ENCODE assay signal across 8 mouse cellular contexts in the genomic region with DNA sequence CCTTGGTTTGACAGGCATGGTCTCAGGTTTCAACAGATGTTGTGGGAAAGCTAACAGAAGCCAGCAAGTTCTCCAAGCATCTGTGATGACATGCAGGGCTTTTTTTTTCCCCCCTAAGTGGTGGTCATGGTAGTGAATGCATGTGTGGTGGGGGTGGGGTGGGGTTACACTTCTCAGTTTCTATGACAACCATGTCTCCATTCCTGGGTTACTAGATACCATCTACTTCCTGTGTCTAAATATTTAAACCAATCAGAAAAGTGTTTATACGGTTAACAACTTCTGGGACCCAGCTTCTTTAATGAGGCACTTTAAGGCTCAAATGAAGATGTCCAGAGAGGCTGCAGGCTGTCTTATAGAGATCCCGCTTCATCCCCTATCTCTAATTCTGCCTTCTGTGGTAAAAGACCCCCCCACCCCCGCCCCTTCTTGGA. TPM values are rescaled to one million over a fixed set of nuclear protein-coding genes. Genes with fewer than 3 reads are reported as not detected.
A peak's percentile ranks its signal among the peaks of the same experiment; 100 is the strongest.
DNase-seq lines count a peak whose midpoint lies in the region; ATAC-seq and TF ChIP-seq lines count a peak whose summit lies in the region.

No protein-coding gene starts in this region.

- 33% methylated on average over 3 of the region's 3 CpGs for WGBS in forebrain, embryonic 15.5 days
- WGBS in limb, embryonic 14.5 days = 13% methylated on average over 3 of the region's 3 CpGs
- WGBS in neural tube, embryonic 15.5 days = 12% methylated on average over 3 of the region's 3 CpGs

- H3K9me3 ChIP-seq in MEL (replicated peaks; ENCODE audit: insufficient read depth, low read length) = no peaks in the 10 kb centered on the region
- H3K9me3 ChIP-seq in forebrain, embryonic 15.5 days = no peaks in the 10 kb centered on the region
- no peaks in the 10 kb centered on the region for H3K9me3 ChIP-seq in limb, embryonic 14.5 days (ENCODE audit: control insufficient read depth, low read length)
- H3K9me3 ChIP-seq in neural tube, embryonic 15.5 days (replicated peaks) = no peaks in the 10 kb centered on the region

- H3K4me2 ChIP-seq in forebrain, embryonic 15.5 days (replicated peaks) = peak overlapping the region; percentile 54
- peak overlapping the region; percentile 77 for H3K4me2 ChIP-seq in limb, embryonic 14.5 days (replicated peaks; ENCODE audit: low read depth, low read length, severe bottlenecking)
- H3K4me2 ChIP-seq in neural tube, embryonic 15.5 days = peak overlapping the region; percentile 79

- H3K9ac ChIP-seq in MEL (ENCODE audit: control insufficient read depth, low read depth, low read length, poor library complexity, severe bottlenecking) = peak overlapping the region; percentile 83
- H3K9ac ChIP-seq in forebrain, embryonic 15.5 days (replicated peaks) = peak overlapping the region; percentile 71; the same call in 1 of the 2 replicates
- H3K9ac ChIP-seq in limb, embryonic 14.5 days (ENCODE audit: low read depth, low read length, severe bottlenecking) = peak overlapping the region; percentile 76; the same call in 1 of the 2 replicates
- peak overlapping the region; percentile 89; the same call in 1 of the 2 replicates for H3K9ac ChIP-seq in neural tube, embryonic 15.5 days (replicated peaks)

- H3K36me3 ChIP-seq in MEL (ENCODE audit: control insufficient read depth in 1 of 2, insufficient read depth in 2 of 2, low read length in 2 of 2) = peaks cover 0 to 35% of the 10 kb centered on the region in 2 experiments; a peak in 2 of 4 replicates
- H3K36me3 ChIP-seq in forebrain, embryonic 15.5 days = no peaks in the 10 kb centered on the region
- H3K36me3 ChIP-seq in limb, embryonic 14.5 days (ENCODE audit: control insufficient read depth, insufficient read depth, low read length) = no peaks in the 10 kb centered on the region
- H3K36me3 ChIP-seq in neural tube, embryonic 15.5 days = no peaks in the 10 kb centered on the region

- peak; percentile 30 for DNase-seq in gastrocnemius, adult 2 months
- DNase-seq in gastrocnemius, postnatal 14 days = no peak
- DNase-seq in MEL (ENCODE audit: low read depth, low spot score) = peak; percentile 84
- peak; percentile 79 for DNase-seq in limb, embryonic 14.5 days (ENCODE audit: low spot score)
- no peak for DNase-seq in adrenal gland, adult 8-10 months
- DNase-seq in cerebellum, postnatal 10 days = no peak

- intact Hi-C loops in gastrocnemius, adult 2 months (cut with DNase I) = loop anchor here (5.0 to 10.0 kb wide), 5 partner anchors 161 to 464 kb away; no protein-coding TSS in a partner anchor
- intact Hi-C loops in gastrocnemius, postnatal 14 days (cut with DNase I; ENCODE audit: low total_unique reads) = no loop called here

- peaks cover 21 to 28% of the 10 kb centered on the region in 2 experiments for H3K4me1 ChIP-seq in MEL (ENCODE audit: control insufficient read depth in 1 of 2, insufficient read depth in 2 of 2, low read length in 2 of 2)
- H3K4me1 ChIP-seq in forebrain, embryonic 15.5 days = peaks cover 34% of the 10 kb centered on the region
- H3K4me1 ChIP-seq in limb, embryonic 14.5 days (ENCODE audit: control insufficient read depth, insufficient read depth, low read length) = peaks cover 16% of the 10 kb centered on the region
- peaks cover 20% of the 10 kb centered on the region for H3K4me1 ChIP-seq in neural tube, embryonic 15.5 days

- no peak for ATAC-seq in forebrain, embryonic 15.5 days (replicated peaks)
- peak; percentile 43; the same call in 1 of the 2 replicates for ATAC-seq in limb, embryonic 14.5 days (ENCODE audit: low FRiP score, low read depth)
- no peak for ATAC-seq in neural tube, embryonic 15.5 days (ENCODE audit: low FRiP score)

- peak in 1 of 2 experiments; percentile 57; a peak in 2 of 4 replicates for TF ChIP-seq EP300 in MEL (IDR thresholded peaks at IDR 0.05; ENCODE audit: low read depth in 1 of 2, low read length in 2 of 2)

- no peaks in the 10 kb centered on the region for H3K27me3 ChIP-seq in MEL (ENCODE audit: control insufficient read depth in 1 of 2, insufficient read depth in 2 of 2, low read length in 2 of 2)
- H3K27me3 ChIP-seq in forebrain, embryonic 15.5 days = no peaks in the 10 kb centered on the region
- H3K27me3 ChIP-seq in limb, embryonic 14.5 days (ENCODE audit: control insufficient read depth, insufficient read depth, low read length) = no peaks in the 10 kb centered on the region
- no peaks in the 10 kb centered on the region for H3K27me3 ChIP-seq in neural tube, embryonic 15.5 days (replicated peaks)

- peak in 1 of 2 experiments; percentile 42; a peak in 1 of 4 replicates for TF ChIP-seq POLR2A in MEL (IDR thresholded peaks at IDR 0.05; ENCODE audit: control insufficient read depth in 1 of 2, insufficient read depth in 1 of 2, low read depth in 1 of 2, low read length in 2 of 2, poor library complexity in 1 of 2)
- no peak for TF ChIP-seq POLR2A in limb, embryonic 14.5 days (IDR thresholded peaks at IDR 0.05; ENCODE audit: borderline replicate concordance, extremely low read depth, insufficient read depth, insufficient read length)

- no peak for TF ChIP-seq CTCF in gastrocnemius, adult 2 months (IDR thresholded peaks at IDR 0.05)
- no peak for TF ChIP-seq CTCF in MEL (IDR thresholded peaks at IDR 0.05 in 2 of 3, conservative IDR thresholded peaks at IDR 0.05 in 1 of 3; ENCODE audit: control insufficient read depth in 1 of 3, insufficient read depth in 1 of 3, low read depth in 2 of 3, low read length in 3 of 3, poor library complexity in 1 of 3, severe bottlenecking in 1 of 3)

- H3K4me3 ChIP-seq in gastrocnemius, adult 2 months = peak overlapping the region; percentile 97
- H3K4me3 ChIP-seq in MEL (ENCODE audit: control insufficient read depth in 1 of 2, insufficient read depth in 1 of 2, low read depth in 2 of 2, low read length in 2 of 2) = peak overlapping the region; percentile 95 to 98
- H3K4me3 ChIP-seq in forebrain, embryonic 15.5 days = peak overlapping the region; percentile 70
- peak overlapping the region; percentile 58 for H3K4me3 ChIP-seq in limb, embryonic 14.5 days (replicated peaks; ENCODE audit: low read length)
- H3K4me3 ChIP-seq in neural tube, embryonic 15.5 days (replicated peaks) = peak overlapping the region; percentile 95

- H3K79me2 ChIP-seq in MEL (ENCODE audit: control insufficient read depth, insufficient read depth, low read length, poor library complexity) = peaks cover 38% of the 10 kb centered on the region

- peak overlapping the region; percentile 97 for H3K27ac ChIP-seq in gastrocnemius, adult 2 months
- H3K27ac ChIP-seq in MEL (ENCODE audit: control insufficient read depth, low read depth, low read length) = peak overlapping the region; percentile 99
- H3K27ac ChIP-seq in forebrain, embryonic 15.5 days (replicated peaks) = peak overlapping the region; percentile 82
- peak overlapping the region; percentile 48; the same call in 1 of the 2 replicates for H3K27ac ChIP-seq in limb, embryonic 14.5 days (replicated peaks; ENCODE audit: low read depth, low read length)
- peak overlapping the region; percentile 93 for H3K27ac ChIP-seq in neural tube, embryonic 15.5 days (replicated peaks)

- TF ChIP-seq RAD21 in MEL (IDR thresholded peaks at IDR 0.05; ENCODE audit: low read depth, low read length) = no peak

TF ChIP-seq in MEL, 35 proteins besides CTCF, POLR2A, EP300 and RAD21 (continues in another document):
- TF ChIP-seq GATA1 (IDR thresholded peaks at IDR 0.05; ENCODE audit: low read depth, low read length) (peak; percentile 58), BHLHE40 (IDR thresholded peaks at IDR 0.05; ENCODE audit: borderline replicate concordance, low read depth, low read length) (no peak), E2F4 (IDR thresholded peaks at IDR 0.05; ENCODE audit: borderline replicate concordance, low read depth, low read length) (no peak), ELF1 (IDR thresholded peaks at IDR 0.05; ENCODE audit: low read depth, low read length) (0 out of 2 replicates have a peak, but pooled peaks have one; percentile 44), TCF12 (IDR thresholded peaks at IDR 0.05; ENCODE audit: low read depth, low read length) (peak; percentile 23; the same call in 1 of the 2 replicates), MAFK (IDR thresholded peaks at IDR 0.05; ENCODE audit: borderline replicate concordance, low read depth, low read length) (no peak), USF1 (IDR thresholded peaks at IDR 0.05; ENCODE audit: low read depth, low read length) (no peak), UBTF (IDR thresholded peaks at IDR 0.05; ENCODE audit: borderline replicate concordance, insufficient read depth, low read depth, low read length) (no peak), MYB (IDR thresholded peaks at IDR 0.05; ENCODE audit: low read depth, low read length) (no peak), GABPA (IDR thresholded peaks at IDR 0.05; ENCODE audit: low read depth, low read length) (no peak), CHD1 (IDR thresholded peaks at IDR 0.05; ENCODE audit: low read depth, low read length) (peak; percentile 74; the same call in 1 of the 2 replicates), NRF1 (IDR thresholded peaks at IDR 0.05; ENCODE audit: insufficient read depth, low read depth, low read length, poor library complexity, severe bottlenecking) (no peak), ZKSCAN1 (IDR thresholded peaks at IDR 0.05; ENCODE audit: low read depth, low read length) (no peak), MYC (IDR thresholded peaks at IDR 0.05; ENCODE audit: low read depth, low read length) (peak; percentile 52; the same call in 1 of the 2 replicates), MAX (IDR thresholded peaks at IDR 0.05; ENCODE audit: low read length) (peak; percentile 38; the same call in 1 of the 2 replicates), SIN3A (IDR thresholded peaks at IDR 0.05; ENCODE audit: low read length) (peak; percentile 91), ZC3H11A (IDR thresholded peaks at IDR 0.05; ENCODE audit: low read depth, low read length) (no peak), JUND (IDR thresholded peaks at IDR 0.05; ENCODE audit: low read depth, low read length) (no peak), POLR2AphosphoS2 (IDR thresholded peaks at IDR 0.05; ENCODE audit: low read length) (no peak), ETS1 (IDR thresholded peaks at IDR 0.05; ENCODE audit: low read depth, low read length) (peak; percentile 63; the same call in 1 of the 2 replicates)

RNA-seq across cellular contexts. Expression of gene Foxn3, which starts 2.0 kb away (rescaled TPM):
- 100 to 1,000 TPM; 190 to 201 TPM for total RNA-seq in gastrocnemius, adult 2 months (2021)
- 100 to 1,000 TPM; 194 TPM for total RNA-seq in gastrocnemius, postnatal 14 days (2021)
- total RNA-seq in MEL (2012; rRNA removed) = 22.8 and 23.1 TPM in 2 replicates
- polyA plus RNA-seq in MEL (2012; ENCODE audit: insufficient read depth in 1 of 2, insufficient read length in 2 of 2, low read depth in 1 of 2, low replicate concordance in 2 of 2, missing spikeins in 1 of 2) = 10 to 100 TPM in 1 of 2 experiments, not detected in 1; 15.5 TPM
- polyA plus RNA-seq in forebrain, embryonic 15.5 days (2015; fragmentation: Nextera tagmentation; extraction: Ambion mirVana) = 86.4 and 90.5 TPM in 2 replicates
- polyA plus RNA-seq in limb, embryonic 14.5 days (2012; rRNA removed) = 27.6 and 31.9 TPM in 2 replicates
- polyA plus RNA-seq in limb, embryonic 14.5 days (2014; fragmentation: Nextera tagmentation; extraction: Ambion mirVana) = 118 and 139 TPM in 2 replicates
- polyA plus RNA-seq in neural tube, embryonic 15.5 days (2015; fragmentation: Nextera tagmentation; extraction: Ambion mirVana) = 76.2 and 84.4 TPM in 2 replicates
- total RNA-seq in adrenal gland, adult 8-10 months (2022) = 10 to 100 TPM; 65.0 to 85.5 (median 81.2) TPM

Comparison
In these comparisons a context has a peak if more than half of its experiments do, and no peak if none do; other contexts are left out.
1. DNase-seq: peak in gastrocnemius, adult 2 months (single experiment), MEL (single experiment) and limb, embryonic 14.5 days (single experiment); none in gastrocnemius, postnatal 14 days (single experiment), adrenal gland, adult 8-10 months (single experiment) and cerebellum, postnatal 10 days (0 of 2).
2. H3K27ac ChIP-seq: peak in every context shown above with its lines; median percentile 99 in MEL; 97 in gastrocnemius, adult 2 months; 93 in neural tube, embryonic 15.5 days; 82 in forebrain, embryonic 15.5 days; 48 in limb, embryonic 14.5 days.
3. Peak in every context shown above with its lines, with median percentiles within 50 percentile points of each other: H3K4me3 ChIP-seq, H3K9ac ChIP-seq and H3K4me2 ChIP-seq.